Comparison of ENCODE assay signal across 8 mouse cellular contexts in the genomic region with DNA sequence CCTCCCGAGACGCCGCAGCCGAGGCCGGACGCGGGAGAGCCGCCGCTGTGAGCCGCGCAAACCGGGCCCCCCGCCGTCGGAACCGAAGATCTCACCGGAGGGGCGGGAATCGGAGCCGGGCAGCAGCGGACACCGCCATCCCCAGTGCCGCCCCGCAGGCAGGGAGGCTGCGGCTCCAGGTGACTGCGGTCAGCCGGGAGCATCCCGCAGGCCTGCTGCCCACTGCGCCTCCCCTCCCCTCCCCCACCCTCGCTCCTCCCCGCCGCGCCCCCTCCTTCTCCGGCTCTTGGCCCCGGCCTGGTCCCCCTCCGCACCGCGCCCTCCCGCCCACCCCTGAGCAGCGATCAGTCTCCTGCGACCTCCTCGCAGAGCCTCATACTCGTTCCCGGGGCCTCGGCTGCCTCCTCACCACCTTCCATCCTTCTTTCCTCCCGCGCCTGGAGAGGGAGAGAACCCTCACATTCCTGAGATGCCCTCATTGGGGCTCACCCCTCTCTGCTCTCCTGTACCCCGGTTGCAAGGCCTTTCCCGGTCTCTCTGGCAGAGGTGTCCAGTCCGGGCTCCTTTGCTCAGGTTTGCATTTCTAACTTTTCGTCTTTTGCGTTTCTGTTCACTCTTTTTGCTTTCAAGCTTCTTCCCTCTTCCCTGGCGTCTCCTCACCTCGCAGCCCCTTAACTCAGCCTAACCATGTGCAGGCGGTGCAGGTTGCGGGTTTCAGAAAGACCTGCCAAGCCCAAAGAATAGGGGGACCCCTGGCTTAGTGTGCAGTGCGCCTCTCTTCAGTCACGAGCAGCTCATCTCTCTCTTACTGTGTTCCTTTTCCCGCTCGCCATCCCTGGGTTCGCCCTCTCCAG. TPM values are rescaled to one million over a fixed set of nuclear protein-coding genes. Genes with fewer than 3 reads are reported as not detected.
DNase-seq lines count a peak whose midpoint lies in the region; ATAC-seq lines count a peak whose summit lies in the region.

No protein-coding gene starts in this region.

- ATAC-seq in forebrain, embryonic 15.5 days (replicated peaks) = peak; percentile 71
- ATAC-seq in kidney, embryonic 16.5 days (ENCODE audit: low FRiP score, low TSS enrichment) = peak; percentile 70
- ATAC-seq in stomach, embryonic 14.5 days (ENCODE audit: insufficient number of reproducible peaks, insufficient read depth, low FRiP score, low read depth) = peak; percentile 53

- peak overlapping the region; percentile 94 for H3K9ac ChIP-seq in forebrain, embryonic 15.5 days (replicated peaks)
- peak overlapping the region; percentile 97 for H3K9ac ChIP-seq in kidney, embryonic 16.5 days (replicated peaks; ENCODE audit: low read length)
- peak overlapping the region; percentile 86 for H3K9ac ChIP-seq in stomach, embryonic 14.5 days (replicated peaks; ENCODE audit: low read depth, low read length)

- H3K4me1 ChIP-seq in forebrain, embryonic 15.5 days = peaks cover 31% of the 10 kb centered on the region
- H3K4me1 ChIP-seq in kidney, embryonic 16.5 days (ENCODE audit: insufficient read depth, low read length) = peaks cover 25% of the 10 kb centered on the region
- H3K4me1 ChIP-seq in stomach, embryonic 14.5 days (ENCODE audit: control insufficient read depth, insufficient read depth, low read length) = peaks cover 15% of the 10 kb centered on the region; the same call in 1 of the 2 replicates

- no peaks in the 10 kb centered on the region for H3K9me3 ChIP-seq in forebrain, embryonic 15.5 days
- H3K9me3 ChIP-seq in kidney, embryonic 16.5 days (ENCODE audit: low read length) = no peaks in the 10 kb centered on the region
- H3K9me3 ChIP-seq in stomach, embryonic 14.5 days (ENCODE audit: control insufficient read depth, low read depth, low read length) = no peaks in the 10 kb centered on the region

- H3K4me3 ChIP-seq in forebrain, embryonic 15.5 days = peak overlapping the region; percentile 99
- peak overlapping the region; percentile 95 for H3K4me3 ChIP-seq in kidney, embryonic 16.5 days (ENCODE audit: low read length)
- peak overlapping the region; percentile 91 for H3K4me3 ChIP-seq in stomach, embryonic 14.5 days (ENCODE audit: low read depth, low read length)

- H3K4me2 ChIP-seq in forebrain, embryonic 15.5 days (replicated peaks) = peak overlapping the region; percentile 74
- H3K4me2 ChIP-seq in kidney, embryonic 16.5 days (replicated peaks; ENCODE audit: low read depth, low read length) = peak overlapping the region; percentile 63
- peak overlapping the region; percentile 90 for H3K4me2 ChIP-seq in stomach, embryonic 14.5 days (replicated peaks; ENCODE audit: low read depth, low read length)

- no peaks in the 10 kb centered on the region for H3K27me3 ChIP-seq in forebrain, embryonic 15.5 days
- no peaks in the 10 kb centered on the region for H3K27me3 ChIP-seq in kidney, embryonic 16.5 days (ENCODE audit: insufficient read depth, low read length)
- no peaks in the 10 kb centered on the region for H3K27me3 ChIP-seq in stomach, embryonic 14.5 days (ENCODE audit: control insufficient read depth, insufficient read depth, low read length)

- 1% methylated on average over 51 of the region's 61 CpGs for WGBS in forebrain, embryonic 15.5 days
- WGBS in kidney, embryonic 16.5 days = 0% methylated on average over 38 of the region's 61 CpGs
- WGBS in stomach, embryonic 14.5 days = under 1% methylated on average over 45 of the region's 61 CpGs

- DNase-seq in adrenal gland, adult (ENCODE audit: inconsistent age in 2 of 2, low spot score in 1 of 2) = peak; percentile 57 to 82
- DNase-seq in adrenal gland, postnatal 10 days = no peak
- peak; percentile 29 for DNase-seq in urinary bladder, postnatal 14 days (ENCODE audit: low spot score)
- no peak for DNase-seq in urinary bladder, adult 2 months (ENCODE audit: low spot score)
- peak; percentile 44 for DNase-seq in mesoderm, embryonic 11.5 days (ENCODE audit: low read depth, low spot score)

- no peaks in the 10 kb centered on the region for H3K36me3 ChIP-seq in forebrain, embryonic 15.5 days
- no peaks in the 10 kb centered on the region for H3K36me3 ChIP-seq in kidney, embryonic 16.5 days (ENCODE audit: insufficient read depth, low read length)
- H3K36me3 ChIP-seq in stomach, embryonic 14.5 days (ENCODE audit: control insufficient read depth, insufficient read depth, low read length) = no peaks in the 10 kb centered on the region; the same call in 1 of the 2 replicates

- H3K27ac ChIP-seq in forebrain, embryonic 15.5 days (replicated peaks) = peak overlapping the region; percentile 94
- H3K27ac ChIP-seq in kidney, embryonic 16.5 days (ENCODE audit: low read length) = peak overlapping the region; percentile 96
- peak overlapping the region; percentile 78 for H3K27ac ChIP-seq in stomach, embryonic 14.5 days (ENCODE audit: low read length)

RNA-seq across cellular contexts. Expression of a gene that starts 0.6 kb away (rescaled TPM):
- total RNA-seq in adrenal gland, postnatal 10 days (2021) = 10 to 100 TPM; 49.3 to 74.8 TPM
- 89.3 and 99.8 TPM in 2 replicates for polyA plus RNA-seq in urinary bladder, adult 2 months (2012; rRNA removed)
- polyA plus RNA-seq in forebrain, embryonic 15.5 days (2015; fragmentation: Nextera tagmentation; extraction: Ambion mirVana) = 96.6 and 99.2 TPM in 2 replicates
- polyA plus RNA-seq in kidney, embryonic 16.5 days (2015; fragmentation: Nextera tagmentation; extraction: Ambion mirVana) = 61.4 and 64.3 TPM in 2 replicates
- 78.7 and 84.7 TPM in 2 replicates for polyA plus RNA-seq in stomach, embryonic 14.5 days (2014; fragmentation: Nextera tagmentation; extraction: Ambion mirVana)

RNA-seq across cellular contexts. Expression of a gene that starts 49.0 kb away (rescaled TPM):
- total RNA-seq in adrenal gland, postnatal 10 days (2021) = 10 to 100 TPM; 37.1 to 39.6 TPM
- 43.9 and 50.8 TPM in 2 replicates for polyA plus RNA-seq in urinary bladder, adult 2 months (2012; rRNA removed)
- polyA plus RNA-seq in forebrain, embryonic 15.5 days (2015; fragmentation: Nextera tagmentation; extraction: Ambion mirVana) = 50.6 and 56.1 TPM in 2 replicates
- polyA plus RNA-seq in kidney, embryonic 16.5 days (2015; fragmentation: Nextera tagmentation; extraction: Ambion mirVana) = 63.1 and 63.2 TPM in 2 replicates
- polyA plus RNA-seq in stomach, embryonic 14.5 days (2014; fragmentation: Nextera tagmentation; extraction: Ambion mirVana) = 61.9 and 62.0 TPM in 2 replicates

Comparison
In these comparisons a context has a peak if more than half of its experiments do, and no peak if none do; other contexts are left out.
1. DNase-seq: peak in adrenal gland, adult (2 of 2), urinary bladder, postnatal 14 days (single experiment) and mesoderm, embryonic 11.5 days (single experiment); none in adrenal gland, postnatal 10 days (single experiment) and urinary bladder, adult 2 months (single experiment).
2. Peak in every context shown above with its lines, with median percentiles within 50 percentile points of each other: ATAC-seq, H3K27ac ChIP-seq, H3K4me2 ChIP-seq, H3K4me3 ChIP-seq and H3K9ac ChIP-seq.